Mouse (Mus musculus): ENCODE data around the gene Hpse2.

The Hpse2 gene

GRCm38 (mm10) chr19:42755148-42755870 lies 632.8 kb downstream of the Hpse2 start:
- in situ Hi-C loops (cut with MboI; ENCODE audit: low pct_unique_long_range_greater_than_20kb in 1 of 2, low sequenced_read_pairs in 2 of 2, unreplicated experiment in 1 of 2) = loop anchor here in 1 of 2 experiments (25.0 kb wide), 1 partner anchor 443 kb away; no protein-coding TSS in a partner anchor

GRCm38 (mm10) chr19:42753141-42753917 lies 634.8 kb downstream of the Hpse2 start:
- in situ Hi-C loops (cut with MboI; ENCODE audit: low pct_unique_long_range_greater_than_20kb in 1 of 2, low sequenced_read_pairs in 2 of 2, unreplicated experiment in 1 of 2) = loop anchor here in 1 of 2 experiments (25.0 kb wide), 1 partner anchor 441 kb away; no protein-coding TSS in a partner anchor

- in situ Hi-C loops (cut with MboI; ENCODE audit: low pct_unique_long_range_greater_than_20kb in 1 of 2, low sequenced_read_pairs in 2 of 2, unreplicated experiment in 1 of 2) = loop anchor here in 1 of 2 experiments (25.0 kb wide), 1 partner anchor 440 kb away; no protein-coding TSS in a partner anchor
These were observed 635.7 kb downstream of the Hpse2 start, which contains the start of gene Pyroxd2 for GRCm38 (mm10) chr19:42752363-42752931. Gene Pyroxd2 (minus strand): TSS chr19:42752775.

- in situ Hi-C loops (cut with MboI; ENCODE audit: low pct_unique_long_range_greater_than_20kb in 1 of 2, low sequenced_read_pairs in 2 of 2, unreplicated experiment in 1 of 2) = loop anchor here in 1 of 2 experiments (25.0 kb wide), 1 partner anchor 438 kb away; no protein-coding TSS in a partner anchor
These were observed 638.0 kb downstream of the Hpse2 start for GRCm38 (mm10) chr19:42750196-42750595.

GRCm38 (mm10) chr19:42746702-42747101 lies 641.5 kb downstream of the Hpse2 start:
- in situ Hi-C loops (cut with MboI; ENCODE audit: low pct_unique_long_range_greater_than_20kb in 1 of 2, low sequenced_read_pairs in 2 of 2, unreplicated experiment in 1 of 2) = no loop called here

GRCm38 (mm10) chr19:42745869-42746224 lies 642.3 kb downstream of the Hpse2 start:
- in situ Hi-C loops (cut with MboI; ENCODE audit: low pct_unique_long_range_greater_than_20kb in 1 of 2, low sequenced_read_pairs in 2 of 2, unreplicated experiment in 1 of 2) = no loop called here

DNA sequence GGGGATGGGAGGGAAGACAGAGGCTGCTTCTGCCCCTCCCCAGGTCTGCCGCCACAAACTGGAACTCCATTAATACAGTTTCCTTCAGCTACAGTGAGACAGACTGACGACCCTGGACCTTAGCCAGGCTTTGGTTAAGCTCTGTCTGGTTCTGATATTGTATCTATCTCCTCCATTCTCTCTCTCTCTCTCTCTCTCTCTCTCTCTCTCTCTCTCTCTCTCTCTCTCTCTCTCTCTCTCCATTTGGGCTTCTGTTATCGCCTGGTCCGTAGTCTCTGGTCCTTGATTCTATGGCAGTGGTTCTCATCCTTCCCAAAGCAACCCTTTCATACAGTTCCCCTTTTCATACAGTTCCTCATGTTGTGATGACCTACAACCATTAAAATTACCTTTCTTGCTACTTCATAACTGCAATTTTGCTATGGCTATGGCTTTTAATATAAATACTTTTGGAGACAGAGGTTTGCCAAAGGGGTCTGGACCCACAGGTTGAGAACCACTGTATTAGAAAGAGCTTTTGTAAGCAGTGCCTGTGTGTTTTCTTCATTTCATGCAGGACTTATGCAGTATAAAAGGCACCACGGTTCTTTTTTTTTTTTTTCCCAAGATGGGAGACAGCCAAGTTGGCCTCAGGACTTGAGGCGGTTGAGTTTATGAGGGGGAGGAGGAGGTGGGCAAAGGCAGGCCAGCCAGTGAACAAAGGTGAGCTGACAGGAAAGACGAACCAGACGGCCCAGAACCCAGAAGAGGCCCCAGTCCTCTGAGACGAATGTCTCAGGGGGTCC lies 642.9 kb downstream of the Hpse2 start:
- in situ Hi-C loops (cut with MboI; ENCODE audit: low pct_unique_long_range_greater_than_20kb in 1 of 2, low sequenced_read_pairs in 2 of 2, unreplicated experiment in 1 of 2) = no loop called here

- in situ Hi-C loops (cut with MboI; ENCODE audit: low pct_unique_long_range_greater_than_20kb in 1 of 2, low sequenced_read_pairs in 2 of 2, unreplicated experiment in 1 of 2) = no loop called here
These were observed 644.0 kb downstream of the Hpse2 start for GRCm38 (mm10) chr19:42744162-42744586.

GRCm38 (mm10) chr19:42743261-42743660 lies 644.9 kb downstream of the Hpse2 start:
- in situ Hi-C loops (cut with MboI; ENCODE audit: low pct_unique_long_range_greater_than_20kb in 1 of 2, low sequenced_read_pairs in 2 of 2, unreplicated experiment in 1 of 2) = no loop called here

GRCm38 (mm10) chr19:42741884-42742283 lies 646.3 kb downstream of the Hpse2 start:
- in situ Hi-C loops (cut with MboI; ENCODE audit: low pct_unique_long_range_greater_than_20kb in 1 of 2, low sequenced_read_pairs in 2 of 2, unreplicated experiment in 1 of 2) = no loop called here

GRCm38 (mm10) chr19:42740163-42740899 lies 647.8 kb downstream of the Hpse2 start:
- in situ Hi-C loops (cut with MboI; ENCODE audit: low pct_unique_long_range_greater_than_20kb in 1 of 2, low sequenced_read_pairs in 2 of 2, unreplicated experiment in 1 of 2) = no loop called here

DNA sequence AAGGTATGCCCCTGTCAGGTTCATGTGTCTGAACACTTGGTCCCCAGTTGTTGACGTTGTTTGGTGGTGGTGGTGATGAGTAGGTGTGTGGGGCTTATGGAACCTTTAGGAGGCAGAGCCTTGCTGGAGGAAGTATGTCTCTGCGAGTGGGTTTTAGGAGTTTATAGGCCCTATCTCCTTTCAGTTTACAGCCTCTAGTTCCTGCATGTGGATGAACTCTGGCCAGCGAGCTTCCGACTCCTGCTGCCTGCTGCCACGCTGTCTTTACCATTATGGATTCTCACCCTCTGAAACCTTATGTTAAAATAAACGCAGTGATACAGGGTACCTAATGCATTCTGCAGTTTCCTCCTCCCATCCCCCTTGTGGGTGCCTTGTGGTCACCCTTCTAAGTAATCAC lies 648.4 kb downstream of the Hpse2 start:
- in situ Hi-C loops (cut with MboI; ENCODE audit: low pct_unique_long_range_greater_than_20kb in 1 of 2, low sequenced_read_pairs in 2 of 2, unreplicated experiment in 1 of 2) = no loop called here

GRCm38 (mm10) chr19:42737753-42738152 lies 650.4 kb downstream of the Hpse2 start:
- in situ Hi-C loops (cut with MboI; ENCODE audit: low pct_unique_long_range_greater_than_20kb in 1 of 2, low sequenced_read_pairs in 2 of 2, unreplicated experiment in 1 of 2) = no loop called here

Data from mouse embryonic stem cell (cell line).